Mouse (Mus musculus) G1E (cell line): ENCODE measurements at regions not wholly inside any gene's neighbourhood (a gene's known extent, or its start where the extent isn't known, plus 50 kb on each side); places are given as distances from the start of the nearest gene placed in this dataset.

Experiments used
- CTCF ChIP-seq: IDR thresholded peaks from 2 replicates; pipeline ENCODE4 v1.5.1; 2012; ENCODE audit warnings: low read depth, low read length, inconsistent platforms, mixed read lengths
- TAL1 ChIP-seq: conservative IDR thresholded peaks from 2 replicates; pipeline ENCODE4 v1.6.1; 2012; ENCODE audit warnings: low read depth, low read length, inconsistent platforms, mixed read lengths

DNA sequence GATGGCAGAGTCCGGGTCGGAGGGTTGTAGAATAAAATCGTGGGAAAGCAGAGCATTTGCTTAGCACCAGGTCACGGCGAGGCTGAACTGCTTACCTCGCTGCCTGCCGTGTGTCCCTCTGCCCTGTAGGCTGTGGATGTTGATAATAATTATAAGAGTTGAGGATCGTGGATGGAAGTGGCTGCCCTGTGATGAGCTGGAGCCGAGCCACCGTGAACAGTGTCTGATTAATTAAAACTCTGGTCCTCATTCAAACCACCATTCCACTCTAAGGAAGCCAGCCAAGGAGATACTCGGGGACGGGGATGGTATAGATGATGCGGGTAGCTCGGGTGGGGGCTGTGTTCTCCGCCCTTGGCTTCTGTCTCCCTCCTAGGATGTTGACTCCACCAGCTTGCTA lies 70.1 kb upstream of the Stt3b start:
- TF ChIP-seq CTCF: no peak
- no peak for TF ChIP-seq TAL1
